Mouse (Mus musculus): ENCODE results near the gene Trappc6a.
"Not testable (repeated sequence)": the region's sequence is repeated elsewhere in the genome, so short reads cannot be mapped to it uniquely, and the experiment has no call there.

The Trappc6a gene

DNA sequence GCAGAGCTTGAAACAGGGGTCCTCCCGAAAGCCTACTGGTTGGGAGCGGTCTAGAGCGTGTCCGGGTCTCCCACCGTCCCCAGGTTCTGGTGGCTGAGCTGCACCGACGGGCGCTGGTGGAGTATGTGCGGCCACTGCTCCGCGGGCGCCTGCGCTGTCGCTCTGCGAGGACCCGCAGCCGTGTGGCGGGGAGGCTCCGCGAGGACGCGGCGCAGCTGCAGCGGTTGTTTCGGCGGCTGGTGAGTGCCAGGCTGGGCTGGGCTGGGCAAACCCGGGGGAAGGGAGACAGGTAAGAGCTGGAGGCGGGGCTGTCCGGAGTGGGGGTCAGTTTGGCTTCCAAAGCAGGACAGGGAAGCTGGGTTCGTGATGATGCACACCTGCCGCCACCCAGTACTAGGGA is 18.7 kb upstream of the Trappc6a start:
- DNase-seq (ENCODE audit: low spot score in 2 of 2), result no peak

DNA sequence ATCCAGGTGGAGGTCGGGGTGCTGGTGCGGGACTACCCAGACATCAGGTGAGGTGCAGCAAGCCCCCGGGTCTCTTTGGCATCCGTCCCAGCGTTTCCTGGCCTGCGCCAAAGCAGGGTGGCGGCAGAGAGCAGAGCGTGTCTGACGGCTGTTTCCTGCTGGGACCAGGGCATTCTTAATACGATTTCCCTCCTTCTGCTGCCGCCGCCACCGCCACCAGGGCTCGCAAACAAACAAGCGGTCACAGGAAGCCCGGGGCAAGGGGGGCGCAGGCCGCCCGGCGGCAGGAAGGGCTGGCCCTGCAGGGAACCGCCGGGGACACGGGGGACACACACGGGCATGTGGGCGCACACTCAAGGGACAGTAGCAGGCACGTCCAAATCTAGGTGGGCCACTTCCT is 16.5 kb upstream of the Trappc6a start:
- peak in 1 of 2 experiments; percentile 22 for DNase-seq (ENCODE audit: low spot score in 2 of 2)

GRCm38 (mm10) chr7:19494751-19495474 is 13.3 kb upstream of the Trappc6a start:
- no peak for DNase-seq (ENCODE audit: low spot score in 2 of 2)

DNA sequence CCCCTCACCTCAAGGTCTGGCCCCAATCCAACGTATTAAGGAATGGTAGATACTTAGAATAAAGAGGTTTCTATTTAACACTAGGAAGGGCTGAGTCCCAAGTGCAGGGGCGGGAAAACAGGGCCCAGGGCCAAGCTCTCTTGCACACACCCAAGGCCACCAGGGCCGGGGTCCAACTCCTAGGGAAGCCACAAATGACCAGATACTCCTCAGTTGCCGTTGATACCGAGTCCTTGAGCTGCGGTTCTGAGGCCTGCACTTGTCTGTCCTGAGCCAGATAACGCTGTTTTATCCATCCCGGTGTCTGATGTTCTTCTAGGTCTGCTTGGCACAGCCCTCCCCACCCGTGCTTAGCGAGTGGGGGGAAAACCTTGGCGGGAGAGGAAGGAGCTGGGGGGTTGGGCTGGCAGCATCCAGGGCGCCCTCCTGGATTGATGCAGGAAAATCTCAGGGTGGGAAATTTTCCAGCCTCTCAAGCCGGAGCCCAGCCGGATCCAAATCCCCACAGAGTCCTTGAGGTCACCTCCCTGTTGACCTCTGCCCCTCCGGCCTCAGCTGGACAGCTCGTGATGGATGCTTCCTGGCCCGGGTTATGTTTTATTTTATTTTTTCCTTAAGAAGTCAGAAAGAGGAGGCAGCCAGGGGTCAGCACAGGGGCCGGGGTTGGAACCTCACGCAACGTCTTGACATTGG is 12.5 kb upstream of the Trappc6a start:
- DNase-seq (ENCODE audit: low spot score in 2 of 2), result peak in 1 of 2 experiments; percentile 37

GRCm38 (mm10) chr7:19496214-19496555 is 12.0 kb upstream of the Trappc6a start:
- DNase-seq (ENCODE audit: low spot score in 2 of 2), result no peak

DNA sequence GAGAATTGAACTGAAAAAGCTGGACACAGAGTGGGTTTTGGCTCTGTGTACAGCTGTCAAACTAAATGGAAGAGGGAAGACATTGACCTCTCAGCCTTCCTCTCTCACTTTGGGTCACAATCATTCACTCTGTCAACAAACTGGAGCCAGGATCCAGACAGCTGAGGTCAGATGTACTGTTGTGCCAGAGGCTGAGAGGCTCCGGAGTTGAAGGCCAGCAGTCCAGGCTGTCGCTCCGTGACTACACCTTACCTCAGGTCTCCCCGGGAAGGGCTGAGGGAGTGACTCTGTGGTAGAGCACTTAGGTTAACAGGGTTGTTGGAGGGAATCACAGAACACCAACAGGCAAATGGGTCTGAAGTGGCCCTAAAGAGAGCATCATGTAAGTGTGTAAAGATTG is 9.9 kb upstream of the Trappc6a start:
- no peak for DNase-seq (ENCODE audit: low spot score in 2 of 2)

- DNase-seq (ENCODE audit: low spot score in 2 of 2), result no peak
Observed at GRCm38 (mm10) chr7:19500420-19501363, 7.5 kb upstream of the Trappc6a start.

- DNase-seq (ENCODE audit: low spot score in 2 of 2), result no peak
Observed at GRCm38 (mm10) chr7:19501658-19502057, 6.5 kb upstream of the Trappc6a start.

GRCm38 (mm10) chr7:19503481-19504068 is 4.6 kb upstream of the Trappc6a start:
- peak; percentile 45 to 57 for DNase-seq (ENCODE audit: low spot score in 2 of 2)

GRCm38 (mm10) chr7:19506326-19506725 is 1.9 kb upstream of the Trappc6a start:
- no peak for DNase-seq (ENCODE audit: low spot score in 2 of 2)

GRCm38 (mm10) chr7:19506969-19507611 is 1.1 kb upstream of the Trappc6a start:
- no peak for DNase-seq (ENCODE audit: low spot score in 2 of 2)

DNA sequence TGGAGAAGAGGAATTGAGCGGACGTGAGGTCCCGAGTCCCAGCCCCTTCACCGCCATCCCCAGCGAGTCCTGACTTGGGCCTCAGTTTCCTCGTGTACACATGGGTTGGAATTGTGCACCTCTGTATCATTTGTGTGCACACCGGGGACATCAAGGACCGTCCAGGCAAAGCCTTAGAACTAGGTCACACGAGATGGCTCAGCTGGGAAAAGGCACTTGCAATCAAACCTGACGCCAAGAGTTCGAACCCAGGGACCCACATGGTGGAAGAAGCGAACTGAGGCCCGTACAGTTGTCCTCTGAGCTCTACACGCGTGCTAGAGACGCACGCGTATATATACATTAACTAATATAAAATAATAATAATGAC is 598 bp upstream of the Trappc6a start:
- no peak for DNase-seq (ENCODE audit: low spot score in 2 of 2)

DNA sequence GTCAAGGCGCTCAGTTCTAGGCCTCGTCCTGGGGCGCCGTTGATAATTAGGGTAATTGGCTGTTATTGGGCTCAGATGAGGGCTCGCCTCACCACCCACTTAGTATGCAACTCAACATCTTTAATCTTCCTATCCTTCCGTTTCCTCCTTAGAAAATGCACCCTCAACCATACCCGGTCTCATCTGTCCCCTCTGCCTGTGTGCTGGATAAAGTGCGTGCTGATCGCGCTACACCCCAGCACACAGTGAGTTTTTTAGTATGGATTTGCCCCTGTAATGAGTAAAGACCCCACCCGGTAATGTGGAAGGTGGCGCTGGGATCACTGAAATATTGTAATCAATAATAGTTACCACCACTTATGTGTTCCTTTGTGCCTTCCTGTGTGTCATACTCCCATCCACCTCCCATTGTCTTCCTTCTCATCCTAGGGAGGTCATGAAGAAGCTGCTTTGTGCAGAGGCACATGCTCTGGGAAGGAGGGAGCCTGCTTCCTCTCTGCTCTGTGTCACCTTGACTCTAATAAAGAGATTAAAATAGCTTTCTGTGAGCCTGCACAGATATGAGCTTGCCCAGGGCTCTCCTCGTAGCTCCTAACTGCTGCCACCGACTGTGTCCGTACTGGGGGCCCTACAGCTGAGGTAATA is 851 bp downstream of the Trappc6a start:
- DNase-seq (ENCODE audit: low spot score in 2 of 2), result no peak

- DNase-seq (ENCODE audit: low spot score in 2 of 2), result no peak
Observed at GRCm38 (mm10) chr7:19509786-19510185, 1.6 kb downstream of the Trappc6a start.

DNA sequence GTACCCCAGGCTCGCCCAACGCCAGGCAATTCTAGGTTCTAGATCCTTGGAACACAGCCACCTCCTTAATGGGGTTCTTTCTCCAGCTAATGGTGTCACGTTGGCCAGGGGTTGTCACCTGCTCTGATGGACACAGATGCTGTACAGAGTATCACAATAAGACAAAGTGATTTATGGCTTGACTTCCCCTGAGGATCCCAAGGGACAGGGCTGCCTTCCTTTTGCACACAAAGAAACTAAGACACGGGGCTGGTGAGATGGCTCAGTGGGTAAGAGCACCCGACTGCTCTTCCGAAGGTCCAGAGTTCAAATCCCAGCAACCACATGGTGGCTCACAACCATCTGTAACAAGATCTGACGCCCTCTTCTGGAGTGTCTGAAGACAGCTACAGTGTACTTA is 3.7 kb downstream of the Trappc6a start:
- DNase-seq (ENCODE audit: low spot score in 2 of 2), result not testable (repeated sequence)

GRCm38 (mm10) chr7:19512353-19512752 is 4.2 kb downstream of the Trappc6a start:
- no peak for DNase-seq (ENCODE audit: low spot score in 2 of 2)

DNA sequence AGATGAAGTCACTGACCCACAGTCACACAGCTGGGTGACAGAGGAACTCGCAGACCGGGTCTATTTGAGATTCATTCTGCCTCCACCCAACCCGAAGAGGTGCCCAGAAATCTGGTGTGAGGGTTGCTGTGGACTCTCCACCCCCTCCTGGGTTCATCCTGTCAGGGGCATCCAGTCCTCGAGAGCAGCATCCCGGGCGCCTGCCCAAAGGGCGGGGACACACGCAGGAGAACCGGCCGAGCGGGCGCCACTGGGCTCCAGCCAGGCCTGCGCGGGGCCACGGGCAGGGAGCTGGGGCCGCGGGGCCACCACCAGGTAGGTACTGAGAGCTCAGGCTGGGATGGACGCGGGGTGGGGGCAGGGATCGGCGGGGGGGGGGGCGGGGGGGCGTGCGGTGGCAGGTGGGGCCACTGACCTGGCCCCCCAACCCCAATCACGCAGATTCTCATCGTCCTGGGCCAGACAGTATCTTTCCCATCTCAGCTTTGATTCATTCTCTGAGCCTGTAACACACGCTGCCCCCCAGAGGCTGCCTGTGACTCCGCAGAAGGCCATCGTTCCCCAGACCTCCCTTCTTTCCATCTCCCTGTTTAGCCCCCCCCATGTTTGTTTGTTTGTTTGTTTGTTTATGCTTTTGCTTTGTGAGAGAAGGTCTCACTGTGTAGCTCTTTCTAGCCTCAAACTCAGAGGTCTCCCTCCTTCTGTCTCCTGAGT is 9.6 kb downstream of the Trappc6a start, which contains the start of gene Nkpd1:
Nkpd1 (plus strand) TSS at position 187 of the 714 bp plus-strand sequence.
- DNase-seq (ENCODE audit: low spot score in 2 of 2), result no peak

DNA sequence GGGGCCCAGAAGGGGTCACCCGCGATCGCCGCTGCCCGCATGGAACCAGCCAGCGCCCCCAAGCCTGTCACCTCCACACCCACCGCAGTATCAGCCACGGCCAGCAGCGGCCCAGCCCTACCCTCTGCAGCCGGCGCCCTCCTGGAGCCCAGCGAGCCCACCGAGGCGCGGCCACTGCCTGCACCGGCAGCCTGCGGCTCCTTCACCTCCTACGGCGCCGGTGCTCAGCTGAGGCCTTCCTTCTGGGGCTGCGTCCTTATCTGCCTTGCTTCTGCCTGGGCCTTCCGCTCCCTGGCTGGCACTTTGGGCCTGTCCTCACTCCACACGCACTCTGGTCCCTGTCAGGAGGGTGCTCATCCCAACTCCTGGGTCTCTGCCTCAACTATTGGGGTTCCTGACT is 11.8 kb downstream of the Trappc6a start:
- no peak for DNase-seq (ENCODE audit: low spot score in 2 of 2)

DNA sequence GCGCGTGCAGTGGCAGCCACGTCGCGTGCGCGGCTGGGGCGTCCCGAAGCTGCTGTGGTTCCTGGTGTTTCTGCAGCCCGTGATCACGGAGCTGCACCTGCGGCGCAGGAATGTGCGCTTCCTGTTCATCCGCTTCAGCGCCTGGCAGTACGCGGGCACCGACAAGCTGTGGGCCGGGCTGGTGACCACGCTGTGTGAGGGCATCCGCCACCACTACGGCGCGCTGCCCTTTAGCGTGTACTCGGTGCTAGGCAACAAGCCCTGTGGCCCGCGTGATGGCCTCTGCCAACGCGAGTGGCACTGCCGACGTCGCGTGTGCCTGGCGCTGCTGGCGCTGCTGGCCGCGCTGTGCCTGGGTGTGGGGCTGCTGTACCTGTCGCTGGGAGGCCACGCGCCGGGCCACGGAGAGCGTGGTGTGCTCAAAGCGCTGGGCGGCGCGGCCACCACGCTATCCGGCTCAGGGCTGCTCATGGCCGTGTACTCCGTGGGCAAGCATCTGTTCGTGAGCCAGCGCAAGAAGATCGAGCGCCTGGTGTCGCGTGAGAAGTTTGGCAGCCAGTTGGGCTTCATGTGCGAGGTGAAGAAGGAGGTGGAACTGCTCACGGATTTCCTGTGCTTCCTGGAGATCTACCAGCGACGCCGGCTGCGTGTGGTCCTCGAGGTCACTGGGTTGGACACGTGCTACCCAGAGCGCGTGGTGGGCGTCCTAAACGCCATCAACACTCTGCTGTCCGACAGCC is 15.0 kb downstream of the Trappc6a start:
- DNase-seq (ENCODE audit: low spot score in 2 of 2), result no peak
